Mouse (Mus musculus): ENCODE results near the gene Wdr25.

Gene Wdr25

GRCm38 (mm10) chr12:108937506-108937905 lies 44.1 kb downstream of the Wdr25 start:
- DNase-seq (ENCODE audit: low spot score): no peak

GRCm38 (mm10) chr12:108938844-108939243 lies 45.4 kb downstream of the Wdr25 start:
- no peak for DNase-seq (ENCODE audit: low spot score)

GRCm38 (mm10) chr12:108939317-108939716 lies 45.9 kb downstream of the Wdr25 start:
- no peak for DNase-seq (ENCODE audit: low spot score)

- DNase-seq (ENCODE audit: low spot score): no peak
Observed at GRCm38 (mm10) chr12:108940255-108940654, 46.8 kb downstream of the Wdr25 start.

- no peak for DNase-seq (ENCODE audit: low spot score)
Observed at GRCm38 (mm10) chr12:108941282-108941681, 47.9 kb downstream of the Wdr25 start.

GRCm38 (mm10) chr12:108942203-108942923 lies 48.9 kb downstream of the Wdr25 start:
- DNase-seq (ENCODE audit: low spot score): no peak

- DNase-seq (ENCODE audit: low spot score): no peak
Observed at GRCm38 (mm10) chr12:108953011-108953550, 59.6 kb downstream of the Wdr25 start.

- DNase-seq (ENCODE audit: low spot score): no peak
Observed at GRCm38 (mm10) chr12:108953838-108954237, 60.4 kb downstream of the Wdr25 start.

- no peak for DNase-seq (ENCODE audit: low spot score)
Observed at GRCm38 (mm10) chr12:108954456-108954855, 61.0 kb downstream of the Wdr25 start.

- no peak for DNase-seq (ENCODE audit: low spot score)
Observed at GRCm38 (mm10) chr12:108958483-108958882, 65.1 kb downstream of the Wdr25 start.

GRCm38 (mm10) chr12:108958991-108959638 lies 65.7 kb downstream of the Wdr25 start:
- DNase-seq (ENCODE audit: low spot score): no peak

- no peak for DNase-seq (ENCODE audit: low spot score)
Observed at GRCm38 (mm10) chr12:108959639-108960219, 66.3 kb downstream of the Wdr25 start.

- peak; percentile 36 for DNase-seq (ENCODE audit: low spot score)
Observed at GRCm38 (mm10) chr12:108960225-108960624, 66.8 kb downstream of the Wdr25 start.

GRCm38 (mm10) chr12:108967631-108968030 lies 74.2 kb downstream of the Wdr25 start:
- DNase-seq (ENCODE audit: low spot score): no peak

- no peak for DNase-seq (ENCODE audit: low spot score)
Observed at GRCm38 (mm10) chr12:108968031-108968430, 74.6 kb downstream of the Wdr25 start.

- DNase-seq (ENCODE audit: low spot score): no peak
Observed at GRCm38 (mm10) chr12:108971446-108971845, 78.0 kb downstream of the Wdr25 start.

GRCm38 (mm10) chr12:108972234-108972633 lies 78.8 kb downstream of the Wdr25 start:
- DNase-seq (ENCODE audit: low spot score): no peak

GRCm38 (mm10) chr12:108979977-108980376 lies 86.5 kb downstream of the Wdr25 start:
- no peak for DNase-seq (ENCODE audit: low spot score)

- no peak for DNase-seq (ENCODE audit: low spot score)
Observed at GRCm38 (mm10) chr12:108981941-108982683, 88.7 kb downstream of the Wdr25 start.

GRCm38 (mm10) chr12:108982684-108982960 lies 89.2 kb downstream of the Wdr25 start:
- no peak for DNase-seq (ENCODE audit: low spot score)

- DNase-seq (ENCODE audit: low spot score): no peak
Observed at GRCm38 (mm10) chr12:108983496-108983895, 90.1 kb downstream of the Wdr25 start.

GRCm38 (mm10) chr12:108984471-108984870 lies 91.0 kb downstream of the Wdr25 start:
- no peak for DNase-seq (ENCODE audit: low spot score)

- no peak for DNase-seq (ENCODE audit: low spot score)
Observed at GRCm38 (mm10) chr12:108985025-108985424, 91.6 kb downstream of the Wdr25 start.
